Mouse (Mus musculus): ENCODE data around the gene Commd2. TPM values are rescaled to one million over a fixed set of nuclear protein-coding genes. Genes with fewer than 3 reads are reported as not detected.

Gene Commd2
- total and polyA plus RNA-seq, 3 experiments: 35.3 to 65.3 (median 53.2) TPM

GRCm38 (mm10) chr3:57604618-57605015, 46.9 kb downstream of the Commd2 start:
- H3K27me3 ChIP-seq (replicated peaks): no peaks in the 10 kb centered on the region
- H3K79me2 ChIP-seq (replicated peaks; ENCODE audit: control insufficient read depth, extremely low read depth, insufficient read depth, poor library complexity, severe bottlenecking): no peaks in the 10 kb centered on the region
- DNase-seq (ENCODE audit: extremely low read depth): no peak
- no peaks in the 10 kb centered on the region for H3K36me3 ChIP-seq (replicated peaks in 1 of 2; ENCODE audit: control insufficient read depth in 1 of 2, insufficient read depth in 1 of 2, low read length in 1 of 2)
- no peak overlapping the region for H3K9ac ChIP-seq (ENCODE audit: insufficient read depth, low read depth)
- in situ Hi-C loops (cut with MboI; ENCODE audit: low pct_ligation_motif_present, low pct_unique_long_range_greater_than_20kb, low sequenced_read_pairs) (loop anchor here (25.0 kb wide), 1 partner anchor 342 kb away; no protein-coding TSS in a partner anchor), dilution Hi-C loops (cut with MboI; ENCODE audit: extremely low pct_ligation_motif_present, extremely low pct_unique_long_range_greater_than_20kb, low sequenced_read_pairs) (no loop called here)
- H3K4me3 ChIP-seq (replicated peaks in 1 of 3; ENCODE audit: low read depth in 2 of 3, low read length in 2 of 3, poor library complexity in 1 of 3): no peak overlapping the region
- no peak overlapping the region for H3K4me2 ChIP-seq (ENCODE audit: insufficient read depth, low read depth, poor library complexity, severe bottlenecking)
- no peaks in the 10 kb centered on the region for H3K9me3 ChIP-seq (replicated peaks; ENCODE audit: low read length)
- H3K4me1 ChIP-seq (ENCODE audit: control insufficient read depth in 1 of 2, insufficient read depth in 2 of 2): peaks cover 0 to 3% of the 10 kb centered on the region in 2 experiments; a peak in 1 of 4 replicates
- TF ChIP-seq TBP (conservative IDR thresholded peaks at IDR 0.05; ENCODE audit: low read depth, low read length) (no peak), ZKSCAN1 (IDR thresholded peaks at IDR 0.05; ENCODE audit: borderline replicate concordance, low read depth, low read length) (no peak), ZNF384 (IDR thresholded peaks at IDR 0.05; ENCODE audit: low read depth, low read length) (no peak), MAFK (IDR thresholded peaks at IDR 0.05; ENCODE audit: insufficient replicate concordance, low read length) (no peak), POLR2A (IDR thresholded peaks at IDR 0.05; ENCODE audit: low read depth, low read length) (no peak), BHLHE40 (IDR thresholded peaks at IDR 0.05; ENCODE audit: low read depth, low read length) (no peak), TCF12 (IDR thresholded peaks at IDR 0.05; ENCODE audit: low read depth, low read length) (no peak), NRF1 (IDR thresholded peaks at IDR 0.05; ENCODE audit: low read depth, low read length) (no peak), ETS1 (conservative IDR thresholded peaks at IDR 0.05; ENCODE audit: low read depth, low read length) (no peak), E2F4 (IDR thresholded peaks at IDR 0.05; ENCODE audit: insufficient replicate concordance, low read depth, low read length) (no peak), RAD21 (IDR thresholded peaks at IDR 0.05; ENCODE audit: low read depth, low read length) (no peak), PAX5 (IDR thresholded peaks at IDR 0.05; ENCODE audit: low read length) (no peak), ZMIZ1 (IDR thresholded peaks at IDR 0.05; ENCODE audit: low read depth, low read length) (no peak), MAX (IDR thresholded peaks at IDR 0.05; ENCODE audit: low read length) (no peak), EP300 (IDR thresholded peaks at IDR 0.05; ENCODE audit: low read length) (no peak), ZC3H11A (IDR thresholded peaks at IDR 0.05; ENCODE audit: low read depth, low read length) (no peak), KAT2A (IDR thresholded peaks at IDR 0.05; ENCODE audit: insufficient replicate concordance, low read length) (no peak), CHD2 (IDR thresholded peaks at IDR 0.05; ENCODE audit: low read length) (no peak)
- H3K27ac ChIP-seq (ENCODE audit: insufficient read depth, low read depth): no peak overlapping the region

GRCm38 (mm10) chr3:57603891-57604617, 47.5 kb downstream of the Commd2 start:
- Histone ChIP-seq H3K9ac (ENCODE audit: insufficient read depth, low read depth) (no peak overlapping the region), H3K4me2 (ENCODE audit: insufficient read depth, low read depth, poor library complexity, severe bottlenecking) (no peak overlapping the region), H3K79me2 (replicated peaks; ENCODE audit: control insufficient read depth, extremely low read depth, insufficient read depth, poor library complexity, severe bottlenecking) (no peaks in the 10 kb centered on the region), H3K4me1 (ENCODE audit: control insufficient read depth in 1 of 2, insufficient read depth in 2 of 2) (peaks cover 0 to 3% of the 10 kb centered on the region in 2 experiments; a peak in 1 of 4 replicates), H3K4me3 (replicated peaks in 1 of 3; ENCODE audit: low read depth in 2 of 3, low read length in 2 of 3, poor library complexity in 1 of 3) (no peak overlapping the region), H3K9me3 (replicated peaks; ENCODE audit: low read length) (no peaks in the 10 kb centered on the region), H3K27me3 (replicated peaks) (no peaks in the 10 kb centered on the region), H3K27ac (ENCODE audit: insufficient read depth, low read depth) (no peak overlapping the region), H3K36me3 (replicated peaks in 1 of 2; ENCODE audit: control insufficient read depth in 1 of 2, insufficient read depth in 1 of 2, low read length in 1 of 2) (no peaks in the 10 kb centered on the region)
- dilution Hi-C loops (cut with MboI; ENCODE audit: extremely low pct_ligation_motif_present, extremely low pct_unique_long_range_greater_than_20kb, low sequenced_read_pairs): no loop called here
- no peak for DNase-seq (ENCODE audit: extremely low read depth)
- TF ChIP-seq NELFE (IDR thresholded peaks at IDR 0.05; ENCODE audit: low read depth, low read length): no peak
- no peak for TF ChIP-seq HCFC1 (IDR thresholded peaks at IDR 0.05; ENCODE audit: low read depth, low read length)
- TF ChIP-seq CHD2 (IDR thresholded peaks at IDR 0.05; ENCODE audit: low read length): no peak
- TF ChIP-seq JUND (conservative IDR thresholded peaks at IDR 0.05; ENCODE audit: low read depth, low read length): no peak
- TF ChIP-seq CTCF (conservative IDR thresholded peaks at IDR 0.05 in 1 of 2, IDR thresholded peaks at IDR 0.05 in 1 of 2; ENCODE audit: low read depth in 2 of 2, low read length in 2 of 2): no peak
- TF ChIP-seq USF2 (conservative IDR thresholded peaks at IDR 0.05; ENCODE audit: low read depth, low read length): no peak
- no peak for TF ChIP-seq SIN3A (IDR thresholded peaks at IDR 0.05; ENCODE audit: low read length)
- in situ Hi-C loops (cut with MboI; ENCODE audit: low pct_ligation_motif_present, low pct_unique_long_range_greater_than_20kb, low sequenced_read_pairs): loop anchor here (25.0 kb wide), 1 partner anchor 342 kb away; no protein-coding TSS in a partner anchor
